Mouse (Mus musculus): Measurements from ENCODE around the gene Zfp664. TPM values are rescaled to one million over a fixed set of nuclear protein-coding genes. Genes with fewer than 3 reads are reported as not detected.

The Zfp664 gene
- polyA plus RNA-seq (2015; fragmentation: Nextera tagmentation; extraction: Ambion mirVana) = 79.9 and 94.3 TPM in 2 replicates

GRCm38 (mm10) chr5:124862013-124862866, at the start of gene Zfp664, which contains the start of gene Ccdc92:
Gene Zfp664, plus strand, starts transcription at chr5:124862691.
Gene Ccdc92, minus strand, starts transcription at chr5:124862424.
- Histone ChIP-seq H3K27me3 (replicated peaks) (peaks cover 17% of the 10 kb centered on the region), H3K9ac (peak within 1 kb of the TSS; percentile 97), H3K4me1 (peaks cover 15% of the 10 kb centered on the region), H3K4me2 (peak within 1 kb of the TSS; percentile 92), H3K4me3 (replicated peaks) (peak within 1 kb of the TSS; percentile 97), H3K36me3 (no peaks in the 10 kb centered on the region), H3K9me3 (no peaks in the 10 kb centered on the region), H3K27ac (peak within 1 kb of the TSS; percentile 92)
- WGBS = under 1% methylated on average over 69 of the region's 103 CpGs
- peak; percentile 94 for ATAC-seq (ENCODE audit: insufficient read depth, low FRiP score, low read depth)

DNA sequence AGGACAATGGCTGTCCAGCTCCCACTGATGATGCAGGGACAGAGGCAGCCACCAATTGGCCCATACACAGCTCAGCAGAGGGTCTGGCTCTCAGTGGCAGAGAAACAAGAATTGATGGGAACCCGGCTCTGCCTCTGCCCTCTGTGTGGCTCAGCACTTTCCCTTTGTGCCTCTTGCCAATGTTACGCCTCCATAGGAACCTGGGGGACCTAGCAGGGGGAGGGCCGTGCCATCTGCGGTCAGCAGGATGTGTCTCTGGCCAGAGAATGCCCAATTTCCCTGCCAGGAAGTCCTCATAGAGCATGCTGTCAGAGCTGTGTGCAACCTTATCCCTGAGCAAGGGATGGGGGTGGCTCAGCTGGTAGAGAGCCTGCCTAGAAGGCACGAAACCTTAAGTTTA, 47.7 kb upstream of the Zfp664 start:
- H3K9me3 ChIP-seq = no peaks in the 10 kb centered on the region
- WGBS = 66% methylated on average over 5 of the region's 5 CpGs

DNA sequence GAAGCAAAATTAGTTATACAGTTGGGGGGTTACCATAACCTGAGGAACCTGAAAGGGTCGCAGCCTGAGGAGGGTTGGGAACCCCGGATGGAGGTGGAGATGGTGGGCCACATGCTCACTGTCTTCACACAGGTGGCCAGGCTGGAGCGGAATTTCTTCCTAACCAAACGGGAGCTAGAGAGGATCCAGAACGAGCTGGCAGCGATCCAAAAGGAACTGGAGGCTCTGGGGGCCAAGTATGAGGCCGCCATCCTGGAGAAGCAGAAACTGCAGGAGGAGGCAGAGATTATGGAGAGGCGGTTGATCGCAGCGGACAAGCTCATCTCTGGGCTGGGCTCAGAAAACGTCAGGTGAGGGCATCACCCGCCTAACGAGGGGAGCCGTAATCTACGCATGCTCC, 45.4 kb upstream of the Zfp664 start:
- no peak overlapping the region for H3K4me2 ChIP-seq
- no peaks in the 10 kb centered on the region for H3K27me3 ChIP-seq (replicated peaks)
- no peak overlapping the region for H3K27ac ChIP-seq
- no peaks in the 10 kb centered on the region for H3K36me3 ChIP-seq
- H3K4me1 ChIP-seq = no peaks in the 10 kb centered on the region
- H3K9ac ChIP-seq = no peak overlapping the region
- 76% methylated on average over 15 of the region's 15 CpGs for WGBS
- no peak for ATAC-seq (ENCODE audit: insufficient read depth, low FRiP score, low read depth)
- H3K4me3 ChIP-seq (replicated peaks) = no peak overlapping the region
- H3K9me3 ChIP-seq = no peaks in the 10 kb centered on the region

More for the DNA sequence above, 47.7 kb upstream of the Zfp664 start:
- Histone ChIP-seq H3K27ac (no peak overlapping the region), H3K9ac (no peak overlapping the region), H3K36me3 (no peaks in the 10 kb centered on the region), H3K4me2 (no peak overlapping the region), H3K4me3 (replicated peaks) (no peak overlapping the region), H3K4me1 (no peaks in the 10 kb centered on the region), H3K27me3 (replicated peaks) (no peaks in the 10 kb centered on the region)
- ATAC-seq (ENCODE audit: insufficient read depth, low FRiP score, low read depth) = no peak

DNA sequence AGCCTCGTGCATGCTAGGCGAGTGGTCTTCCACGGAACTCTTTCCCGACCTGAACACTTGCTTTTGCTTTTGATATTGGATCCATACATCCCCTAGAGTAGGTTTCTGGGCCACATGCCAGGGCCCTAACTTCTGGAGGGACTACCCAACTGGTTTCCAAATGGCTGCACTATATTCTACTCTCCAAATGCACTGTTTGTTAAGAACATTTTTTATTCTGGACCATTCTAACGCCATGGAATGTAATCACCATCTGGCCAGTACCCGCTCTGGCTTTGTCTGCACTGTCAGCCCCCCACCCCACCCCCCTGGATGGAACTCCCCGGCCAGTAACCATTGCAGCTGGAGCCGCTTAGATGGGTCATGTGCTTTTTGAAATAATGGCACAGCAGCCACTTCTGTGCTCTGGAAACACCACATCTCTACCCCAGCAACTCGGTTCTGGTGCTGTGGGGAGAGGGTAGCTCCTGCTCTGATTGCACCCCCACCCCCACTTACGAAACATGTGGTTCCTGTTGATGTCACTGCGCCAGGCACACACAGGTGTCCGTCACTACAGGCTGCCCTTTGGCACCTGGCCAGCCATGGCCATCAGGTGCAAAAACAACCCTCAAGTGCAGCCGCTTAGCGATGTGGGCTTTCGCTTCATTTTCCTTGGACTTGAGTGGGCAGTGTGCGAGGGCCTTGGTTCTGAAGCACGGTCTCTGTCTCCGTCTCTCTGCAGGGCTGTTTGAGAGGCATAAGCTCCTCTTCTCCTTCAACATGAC, 40.2 kb upstream of the Zfp664 start:
- no peaks in the 10 kb centered on the region for H3K27me3 ChIP-seq (replicated peaks)
- 69% methylated on average over 18 of the region's 18 CpGs for WGBS
- H3K4me3 ChIP-seq (replicated peaks) = no peak overlapping the region
- ATAC-seq (ENCODE audit: insufficient read depth, low FRiP score, low read depth) = 0 out of 2 replicates have a peak, but pooled peaks have one; percentile 14
- H3K4me1 ChIP-seq = 0 out of 2 replicates have a peak, but pooled peaks cover 2% of the 10 kb centered on the region
- H3K9me3 ChIP-seq = no peaks in the 10 kb centered on the region
- H3K36me3 ChIP-seq = no peaks in the 10 kb centered on the region
- H3K27ac ChIP-seq = no peak overlapping the region
- H3K9ac ChIP-seq = no peak overlapping the region
- no peak overlapping the region for H3K4me2 ChIP-seq

- H3K27me3 ChIP-seq (replicated peaks) = no peaks in the 10 kb centered on the region
- H3K9me3 ChIP-seq = no peaks in the 10 kb centered on the region
- H3K36me3 ChIP-seq = no peaks in the 10 kb centered on the region
- no peak for ATAC-seq (ENCODE audit: insufficient read depth, low FRiP score, low read depth)
- no peak overlapping the region for H3K4me3 ChIP-seq (replicated peaks)
- H3K9ac ChIP-seq = no peak overlapping the region
- H3K27ac ChIP-seq = no peak overlapping the region
- no peak overlapping the region for H3K4me2 ChIP-seq
- WGBS = 90% methylated on average over 12 of the region's 12 CpGs
- no peaks in the 10 kb centered on the region for H3K4me1 ChIP-seq
Measured at GRCm38 (mm10) chr5:124830331-124830730, 32.2 kb upstream of the Zfp664 start.

- no peaks in the 10 kb centered on the region for H3K4me1 ChIP-seq
- H3K4me3 ChIP-seq (replicated peaks) = no peak overlapping the region
- H3K36me3 ChIP-seq = no peaks in the 10 kb centered on the region
- H3K9ac ChIP-seq = no peak overlapping the region
- no peak for ATAC-seq (ENCODE audit: insufficient read depth, low FRiP score, low read depth)
- no peaks in the 10 kb centered on the region for H3K9me3 ChIP-seq
- H3K27me3 ChIP-seq (replicated peaks) = no peaks in the 10 kb centered on the region
- no peak overlapping the region for H3K27ac ChIP-seq
- no peak overlapping the region for H3K4me2 ChIP-seq
- WGBS = 92% methylated on average over 15 of the region's 15 CpGs
Measured at GRCm38 (mm10) chr5:124835218-124835617, 27.3 kb upstream of the Zfp664 start.

GRCm38 (mm10) chr5:124836075-124836474, 26.4 kb upstream of the Zfp664 start:
- H3K9me3 ChIP-seq = no peaks in the 10 kb centered on the region
- H3K36me3 ChIP-seq = no peaks in the 10 kb centered on the region
- no peak overlapping the region for H3K27ac ChIP-seq
- ATAC-seq (ENCODE audit: insufficient read depth, low FRiP score, low read depth) = no peak
- H3K27me3 ChIP-seq (replicated peaks) = no peaks in the 10 kb centered on the region
- H3K9ac ChIP-seq = no peak overlapping the region
- WGBS = 88% methylated on average over 10 of the region's 10 CpGs
- no peak overlapping the region for H3K4me3 ChIP-seq (replicated peaks)
- H3K4me2 ChIP-seq = no peak overlapping the region
- H3K4me1 ChIP-seq = no peaks in the 10 kb centered on the region

- Histone ChIP-seq H3K36me3 (no peaks in the 10 kb centered on the region), H3K27me3 (replicated peaks) (no peaks in the 10 kb centered on the region), H3K4me2 (no peak overlapping the region), H3K4me1 (no peaks in the 10 kb centered on the region), H3K27ac (no peak overlapping the region), H3K4me3 (replicated peaks) (no peak overlapping the region), H3K9me3 (no peaks in the 10 kb centered on the region), H3K9ac (no peak overlapping the region)
- no peak for ATAC-seq (ENCODE audit: insufficient read depth, low FRiP score, low read depth)
- 64% methylated on average over 4 of the region's 4 CpGs for WGBS
Measured at GRCm38 (mm10) chr5:124836621-124837020, 25.9 kb upstream of the Zfp664 start.

DNA sequence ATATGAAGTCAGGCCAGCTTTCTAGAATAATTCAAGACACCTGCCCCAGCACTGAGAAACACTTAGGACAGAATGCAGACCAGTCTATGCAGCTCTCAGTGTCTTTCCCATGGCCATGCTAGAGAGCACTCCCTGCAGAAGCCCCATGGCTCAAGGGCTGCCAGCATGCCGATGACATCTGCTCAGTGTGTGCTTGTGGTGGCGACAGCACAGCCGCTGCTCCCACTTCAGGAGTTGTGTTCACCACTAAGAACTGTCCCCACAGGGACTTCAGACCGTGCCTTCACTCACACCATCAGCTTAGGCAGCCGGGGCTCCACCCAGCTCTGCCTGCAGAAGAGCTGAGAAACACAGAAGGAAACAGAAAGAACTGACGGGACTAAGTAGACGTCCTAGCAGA, 22.3 kb upstream of the Zfp664 start:
- Histone ChIP-seq H3K9ac (no peak overlapping the region), H3K27me3 (replicated peaks) (no peaks in the 10 kb centered on the region), H3K27ac (no peak overlapping the region), H3K36me3 (no peaks in the 10 kb centered on the region), H3K4me3 (replicated peaks) (no peak overlapping the region), H3K4me1 (no peaks in the 10 kb centered on the region), H3K4me2 (no peak overlapping the region), H3K9me3 (no peaks in the 10 kb centered on the region)
- ATAC-seq (ENCODE audit: insufficient read depth, low FRiP score, low read depth) = no peak
- WGBS = 61% methylated on average over 7 of the region's 7 CpGs

DNA sequence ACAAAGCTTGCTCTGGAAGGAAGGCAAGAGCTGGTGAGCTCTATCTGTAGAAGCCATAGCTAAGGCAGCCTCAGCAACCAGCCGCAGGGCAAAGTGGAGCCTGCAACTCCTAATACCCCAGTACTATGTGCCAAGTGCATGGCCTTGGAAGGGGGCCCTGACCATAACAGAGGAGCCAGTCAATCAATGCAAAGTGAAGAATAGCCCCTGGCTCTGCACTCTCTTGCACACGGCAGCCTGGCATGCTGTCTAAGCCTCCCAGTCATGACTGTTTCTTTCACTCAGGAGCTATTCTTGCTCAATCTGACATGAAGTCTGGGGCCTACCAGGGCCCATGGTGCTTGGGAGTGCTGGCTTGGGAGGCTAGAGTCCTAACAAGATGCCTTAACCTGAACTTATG, 21.8 kb upstream of the Zfp664 start:
- no peak; the same call in 1 of the 2 replicates for ATAC-seq (ENCODE audit: insufficient read depth, low FRiP score, low read depth)
- Histone ChIP-seq H3K9me3 (no peaks in the 10 kb centered on the region), H3K27me3 (replicated peaks) (no peaks in the 10 kb centered on the region), H3K27ac (no peak overlapping the region), H3K4me1 (no peaks in the 10 kb centered on the region), H3K4me2 (no peak overlapping the region), H3K4me3 (replicated peaks) (no peak overlapping the region), H3K36me3 (no peaks in the 10 kb centered on the region), H3K9ac (no peak overlapping the region)
- WGBS = 71% methylated on average over 2 of the region's 2 CpGs

DNA sequence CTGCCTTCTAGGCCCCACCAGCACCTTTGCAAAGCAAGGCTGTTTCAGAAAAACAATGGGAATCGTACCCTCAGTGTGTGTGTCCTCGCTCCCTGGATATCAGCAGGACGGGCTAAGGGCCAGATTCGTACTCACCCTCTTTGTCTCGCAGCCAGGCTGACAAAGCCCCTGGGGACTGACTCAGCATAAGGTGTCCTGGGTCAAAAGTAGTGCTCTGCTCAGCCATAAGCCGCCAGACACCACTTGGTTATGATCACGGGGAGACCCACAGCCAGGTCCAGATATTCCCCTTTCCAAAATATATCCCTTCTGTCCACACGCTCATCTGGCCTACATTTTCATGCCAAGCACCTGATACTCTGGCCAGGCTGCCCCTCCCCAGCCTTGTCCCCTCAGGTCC, 19.1 kb upstream of the Zfp664 start:
- no peak overlapping the region for H3K4me2 ChIP-seq
- no peak overlapping the region for H3K9ac ChIP-seq
- H3K27me3 ChIP-seq (replicated peaks) = no peaks in the 10 kb centered on the region
- H3K4me1 ChIP-seq = no peaks in the 10 kb centered on the region
- H3K27ac ChIP-seq = no peak overlapping the region
- H3K4me3 ChIP-seq (replicated peaks) = no peak overlapping the region
- no peaks in the 10 kb centered on the region for H3K9me3 ChIP-seq
- no peak for ATAC-seq (ENCODE audit: insufficient read depth, low FRiP score, low read depth)
- H3K36me3 ChIP-seq = no peaks in the 10 kb centered on the region
- WGBS = 80% methylated on average over 8 of the region's 8 CpGs

DNA sequence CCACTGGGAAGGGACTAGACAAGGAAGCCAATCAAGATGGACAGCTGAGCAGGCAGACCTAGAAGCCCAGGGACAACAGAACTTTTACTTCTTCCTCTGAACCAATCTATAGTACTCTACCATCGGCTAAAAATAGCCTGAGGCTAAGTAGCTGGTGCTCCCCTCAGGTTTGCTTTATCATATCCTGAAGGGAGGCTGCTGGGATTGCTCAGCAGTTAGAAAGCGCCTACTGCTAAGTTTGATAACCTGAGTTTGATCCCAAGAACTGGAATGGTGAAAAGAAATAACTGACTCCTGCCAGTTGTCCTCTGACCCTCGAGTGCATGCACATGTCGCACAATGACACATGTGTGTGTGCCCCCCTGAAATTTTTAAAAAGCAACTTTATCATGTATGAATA, 17.6 kb upstream of the Zfp664 start:
- no peaks in the 10 kb centered on the region for H3K27me3 ChIP-seq (replicated peaks)
- H3K9me3 ChIP-seq = no peaks in the 10 kb centered on the region
- H3K4me1 ChIP-seq = no peaks in the 10 kb centered on the region
- no peak for ATAC-seq (ENCODE audit: insufficient read depth, low FRiP score, low read depth)
- WGBS = 54% methylated on average over 4 of the region's 4 CpGs
- no peaks in the 10 kb centered on the region for H3K36me3 ChIP-seq
- H3K27ac ChIP-seq = no peak overlapping the region
- H3K4me2 ChIP-seq = no peak overlapping the region
- no peak overlapping the region for H3K9ac ChIP-seq
- no peak overlapping the region for H3K4me3 ChIP-seq (replicated peaks)
